ENCODE assay signal across 26 mouse cellular contexts in genomic region chr1:160261849-160262248, GRCm38 (mm10).
"Had no signal": no experiment of that assay in that cellular context is flagged by ENCODE, and none has a peak within 500 bp of the region (broad histone marks: within the 10 kb centered on the region; RNA-seq: fewer than 3 reads in every experiment).

No protein-coding gene starts in this region.

- H3K27me3 ChIP-seq: heart, embryonic 12.5 days; hindbrain, embryonic 13.5 days; hindbrain, embryonic 15.5 days; kidney, embryonic 15.5 days; limb, embryonic 13.5 days; limb, embryonic 15.5 days; liver, embryonic 12.5 days had no signal

- H3K4me1 ChIP-seq: heart, embryonic 12.5 days had no signal

- H3K36me3 ChIP-seq: heart, embryonic 10.5 days; heart, embryonic 12.5 days; hindbrain, embryonic 10.5 days; hindbrain, embryonic 13.5 days; hindbrain, embryonic 15.5 days; kidney, embryonic 15.5 days; limb, embryonic 13.5 days; limb, embryonic 15.5 days; liver, embryonic 12.5 days had no signal

- DNase-seq: gastrocnemius, adult 2 months; gastrocnemius, postnatal 10 days; gastrocnemius, postnatal 25 days; heart, adult 18-20 months; heart, postnatal 10 days; heart, postnatal 4 days; kidney, adult 11 months; kidney, adult 2 months; kidney, postnatal 14 days; kidney, postnatal 36 days; layer of hippocampus, adult 9-11 months; layer of hippocampus, postnatal 36 days; left cerebral cortex, postnatal 4 days had no signal

- ATAC-seq: hindbrain, postnatal 0 days; intestine, embryonic 16.5 days; liver, embryonic 12.5 days had no signal

- H3K9me3 ChIP-seq: heart, embryonic 10.5 days; heart, embryonic 12.5 days; hindbrain, embryonic 10.5 days; hindbrain, embryonic 13.5 days; hindbrain, embryonic 15.5 days; kidney, embryonic 15.5 days; limb, embryonic 13.5 days; limb, embryonic 15.5 days; liver, embryonic 12.5 days had no signal

- H3K27ac ChIP-seq: gastrocnemius, adult 2 months; heart, embryonic 10.5 days; hindbrain, embryonic 10.5 days; hindbrain, embryonic 13.5 days; hindbrain, embryonic 15.5 days; hindbrain, postnatal 0 days; kidney, embryonic 15.5 days; kidney, postnatal 0 days; limb, embryonic 13.5 days; limb, embryonic 15.5 days; liver, embryonic 12.5 days; liver, embryonic 14.5 days had no signal

- H3K9ac ChIP-seq: heart, embryonic 12.5 days; hindbrain, embryonic 13.5 days; hindbrain, embryonic 15.5 days; kidney, embryonic 15.5 days; limb, embryonic 13.5 days; limb, embryonic 15.5 days; liver, embryonic 12.5 days; liver, embryonic 14.5 days had no signal

- H3K4me3 ChIP-seq: gastrocnemius, adult 2 months; heart, embryonic 10.5 days; heart, embryonic 12.5 days; hindbrain, embryonic 10.5 days; hindbrain, embryonic 13.5 days; hindbrain, embryonic 15.5 days; kidney, embryonic 15.5 days; limb, embryonic 13.5 days; limb, embryonic 15.5 days; liver, embryonic 12.5 days had no signal

- H3K4me2 ChIP-seq: heart, embryonic 12.5 days; hindbrain, embryonic 13.5 days; hindbrain, embryonic 15.5 days; kidney, embryonic 15.5 days; limb, embryonic 13.5 days; limb, embryonic 15.5 days; liver, embryonic 12.5 days had no signal
